Mouse (Mus musculus) liver, adult 2 months (tissue): ENCODE results near the gene Olfr705. TPM values are rescaled to one million over a fixed set of nuclear protein-coding genes. Genes with fewer than 3 reads are reported as not detected.
"Not testable (repeated sequence)": the region's sequence is repeated elsewhere in the genome, so short reads cannot be mapped to it uniquely, and the experiment has no call there.

Experiments used
- DNase-seq: peaks from one replicate; pipeline ENCODE4 v3.0.0-alpha.2; 2011; ENCODE audit warnings: low read depth, low spot score; ENCODE audit errors: extremely low read depth
- H3K27ac ChIP-seq: fragments of 200-500 bp; replicated peaks from 2 replicates; pipeline ENCODE4 v1.5.1; 2012; ENCODE audit warnings: low read depth, mild to moderate bottlenecking, control low read depth, inconsistent platforms, low read length; ENCODE audit not compliant: insufficient read depth
- H3K27me3 ChIP-seq: fragments of 200-500 bp; 2 replicates; pipeline ENCODE4 v1.6.1; 2012; ENCODE audit warnings: mild to moderate bottlenecking, moderate library complexity, low read length, inconsistent platforms; ENCODE audit not compliant: control insufficient read depth, insufficient read depth
- H3K36me3 ChIP-seq: fragments of 200-500 bp; 2 replicates; pipeline ENCODE4 v1.6.1; 2012; ENCODE audit warnings: low read length, inconsistent platforms; ENCODE audit not compliant: control insufficient read depth, insufficient read depth
- H3K4me1 ChIP-seq: fragments of 200-500 bp; 2 replicates; pipeline ENCODE4 v1.6.1; 2011; ENCODE audit warnings: low read length; ENCODE audit not compliant: control insufficient read depth, insufficient read depth
- H3K4me3 ChIP-seq: fragments of 200-500 bp; 2 replicates; pipeline ENCODE4 v1.5.1; 2011; ENCODE audit warnings: low read depth, mild to moderate bottlenecking, control low read depth, low read length, moderate library complexity; ENCODE audit not compliant: insufficient read depth
- H3K79me2 ChIP-seq: fragments of 200-500 bp; 2 replicates; pipeline ENCODE4 v1.6.1; 2012; ENCODE audit warnings: inconsistent platforms, mild to moderate bottlenecking, low read length, moderate library complexity; ENCODE audit not compliant: control insufficient read depth, insufficient read depth
- H3K9ac ChIP-seq: fragments of 200-500 bp; 2 replicates; pipeline ENCODE4 v1.6.1; 2012; ENCODE audit warnings: low read depth, mild to moderate bottlenecking, control low read depth, inconsistent platforms, low read length
- CTCF ChIP-seq: fragments of 200-500 bp; IDR thresholded peaks from 2 replicates; pipeline ENCODE4 v1.5.1; 2011; ENCODE audit warnings: low read depth, low read length, control low read depth
- POLR2A ChIP-seq: fragments of 200-500 bp; IDR thresholded peaks from 2 replicates; pipeline ENCODE4 v1.6.1; 2011; ENCODE audit warnings: low read length, control low read depth; ENCODE audit not compliant: insufficient read depth; ENCODE audit errors: extremely low read depth
- WGBS: fragments of 180-500 bp; shearing (Covaris S2); methylation state at CpG from one replicate; pipeline ENCODE4 v1.1.7; 2018; 5-methylcytosine and 5-hydroxymethylcytosine counted together
- polyA plus RNA-seq: library from polyadenylated mRNA; depleted of rRNA; stranded (reverse); fragments of >200 nt; gene quantifications from 2 replicates; pipeline ENCODE4 v1.2.3, GENCODE M21; 2012; rRNA removed
- total RNA-seq: library from RNA; depleted of rRNA; stranded (reverse); fragments of >200 nt; gene quantifications from 2 replicates; pipeline ENCODE4 v1.2.3, GENCODE M21; 2014; rRNA removed

The Olfr705 gene
- total RNA-seq: not detected in 2 replicates
- polyA plus RNA-seq: not detected in 2 replicates

GRCm38 (mm10) chr7:106876791-106877190, at the start of gene Olfr705:
Gene Olfr705 (minus strand): TSS chr7:106876891.
- Histone ChIP-seq H3K27ac (no peak within 1 kb of the TSS), H3K9ac (no peak within 1 kb of the TSS), H3K36me3 (no peaks in the 10 kb centered on the region), H3K4me1 (no peaks in the 10 kb centered on the region), H3K27me3 (no peaks in the 10 kb centered on the region), H3K4me3 (no peak within 1 kb of the TSS), H3K79me2 (no peaks in the 10 kb centered on the region)
- TF ChIP-seq CTCF (no peak), POLR2A (no peak)
- 78% methylated on average over 3 of the region's 3 CpGs for WGBS
- no peak for DNase-seq

GRCm38 (mm10) chr7:106920961-106921360, 44.3 kb upstream of the Olfr705 start:
- 88% methylated on average over 7 of the region's 7 CpGs for WGBS

GRCm38 (mm10) chr7:106907676-106908075, 31.0 kb upstream of the Olfr705 start, which contains the start of gene Olfr1532-ps1:
Gene Olfr1532-ps1 (plus strand): TSS chr7:106908001.
- DNase-seq: no peak
- H3K27ac ChIP-seq: no peak within 1 kb of the TSS
- TF ChIP-seq POLR2A: no peak
- TF ChIP-seq CTCF: no peak
- no peak within 1 kb of the TSS for H3K4me3 ChIP-seq
- no peaks in the 10 kb centered on the region for H3K36me3 ChIP-seq
- H3K4me1 ChIP-seq: no peaks in the 10 kb centered on the region
- WGBS: 45% methylated on average over 2 of the region's 2 CpGs
- H3K27me3 ChIP-seq: no peaks in the 10 kb centered on the region
- no peak within 1 kb of the TSS for H3K9ac ChIP-seq
- H3K79me2 ChIP-seq: no peaks in the 10 kb centered on the region

More at GRCm38 (mm10) chr7:106920961-106921360, 44.3 kb upstream of the Olfr705 start:
- not testable (repeated sequence) for H3K4me1 ChIP-seq, H3K27ac ChIP-seq, DNase-seq, H3K27me3 ChIP-seq, H3K4me3 ChIP-seq, H3K79me2 ChIP-seq, H3K36me3 ChIP-seq, H3K9ac ChIP-seq

GRCm38 (mm10) chr7:106901141-106901540, 24.4 kb upstream of the Olfr705 start, which contains the start of gene Olfr707:
Gene Olfr707 (minus strand): TSS chr7:106901241.
- H3K9ac ChIP-seq, H3K27ac ChIP-seq, H3K79me2 ChIP-seq, H3K36me3 ChIP-seq, H3K4me1 ChIP-seq, H3K4me3 ChIP-seq, DNase-seq, H3K27me3 ChIP-seq: not testable (repeated sequence)
- WGBS: 85% methylated on average over 3 of the region's 3 CpGs

- no peak within 1 kb of the TSS for H3K4me3 ChIP-seq
- no peak within 1 kb of the TSS for H3K9ac ChIP-seq
- H3K4me1 ChIP-seq: no peaks in the 10 kb centered on the region
- DNase-seq: no peak
- H3K27ac ChIP-seq: no peak within 1 kb of the TSS
- no peaks in the 10 kb centered on the region for H3K79me2 ChIP-seq
- TF ChIP-seq CTCF (no peak), POLR2A (no peak)
- WGBS: 56% methylated on average over 2 of the region's 2 CpGs
- H3K27me3 ChIP-seq: no peaks in the 10 kb centered on the region
- no peaks in the 10 kb centered on the region for H3K36me3 ChIP-seq
Observed at GRCm38 (mm10) chr7:106888062-106888461, 11.4 kb upstream of the Olfr705 start, which contains the start of gene Olfr706. Gene Olfr706 (minus strand): TSS chr7:106888162.

GRCm38 (mm10) chr7:106862885-106863284, 13.8 kb downstream of the Olfr705 start, which contains the start of gene Olfr704:
Gene Olfr704 (plus strand): TSS chr7:106863185.
- H3K79me2 ChIP-seq: no peaks in the 10 kb centered on the region
- no peak for TF ChIP-seq CTCF
- no peak for TF ChIP-seq POLR2A
- H3K36me3 ChIP-seq: no peaks in the 10 kb centered on the region
- H3K9ac ChIP-seq: no peak within 1 kb of the TSS
- no peaks in the 10 kb centered on the region for H3K4me1 ChIP-seq
- DNase-seq: no peak
- no peak within 1 kb of the TSS for H3K27ac ChIP-seq
- no peak within 1 kb of the TSS for H3K4me3 ChIP-seq
- H3K27me3 ChIP-seq: no peaks in the 10 kb centered on the region
